Mouse (Mus musculus) erythroblast, embryonic 14.5 days (primary cell): ENCODE measurements around the gene Scd4.

ENCODE experiments used
- GATA1 ChIP-seq: IDR thresholded peaks from 2 replicates; pipeline ENCODE4 v1.6.1; 2012; ENCODE audit warnings: low read length, inconsistent platforms, mixed read lengths
- TAL1 ChIP-seq: IDR thresholded peaks from 3 replicates; pipeline ENCODE4 v1.6.1; 2012; ENCODE audit warnings: low read length, inconsistent platforms, mixed read lengths

DNA sequence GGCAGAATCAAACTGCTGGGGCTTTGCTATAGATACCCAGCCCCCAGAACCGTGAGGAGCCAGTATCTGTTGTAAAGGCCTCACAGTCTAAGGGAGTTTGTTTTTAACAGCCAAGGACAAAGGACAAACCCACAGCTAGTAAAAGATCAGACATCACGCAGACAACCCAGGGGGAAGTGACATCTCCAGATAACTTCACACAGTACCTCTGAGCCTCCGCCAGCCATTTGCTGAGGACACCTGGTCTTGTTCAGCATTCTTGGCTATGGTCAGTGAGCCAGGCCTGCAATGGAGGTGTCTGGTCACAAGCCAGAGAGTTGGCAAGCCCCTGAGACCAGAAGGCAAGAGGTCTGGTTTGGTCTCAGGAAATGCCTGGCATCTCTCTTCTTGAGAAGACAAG, 40.4 kb upstream of the Scd4 start:
- TF ChIP-seq TAL1 (no peak), GATA1 (no peak)
